ENCODE assay signal across 9 mouse cellular contexts in the genomic region with DNA sequence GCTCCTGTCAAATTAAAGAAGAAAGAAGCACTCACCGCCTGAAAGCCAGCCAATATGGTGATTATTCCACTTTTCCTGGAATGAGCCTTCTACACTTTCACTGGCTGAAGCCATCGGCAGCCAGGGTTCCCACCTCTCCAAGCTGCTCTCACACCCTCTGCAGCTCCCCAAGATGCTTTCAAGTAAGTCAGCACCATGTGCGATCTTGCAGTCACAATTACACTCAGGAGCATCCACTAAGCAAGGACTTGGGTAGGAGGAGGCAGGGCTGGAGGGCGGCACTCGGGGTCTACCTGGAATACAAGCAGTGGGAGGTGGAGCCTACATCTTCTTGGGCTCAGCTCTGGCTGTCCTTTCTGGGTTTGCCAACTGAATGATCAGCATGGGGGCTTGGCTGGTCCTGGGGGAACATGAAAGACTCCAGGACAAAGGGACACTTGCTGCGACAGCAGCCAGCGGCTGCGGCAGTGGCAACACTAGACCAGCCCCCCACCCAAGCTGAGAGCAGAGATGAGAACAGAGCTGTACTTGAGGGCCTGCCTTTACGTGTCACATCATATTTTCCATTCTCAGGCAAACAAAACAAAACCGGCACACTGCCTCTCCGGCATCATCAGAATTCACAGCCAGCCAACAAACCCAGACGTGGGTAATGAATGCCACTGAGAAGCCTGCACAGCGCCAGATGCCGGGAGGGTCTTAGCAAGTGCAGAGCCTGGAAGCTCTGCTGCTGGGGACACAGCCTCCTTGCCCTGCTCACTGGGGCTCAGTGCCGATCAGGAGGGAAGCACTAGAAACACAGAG.
DNase-seq lines count a peak whose midpoint lies in the region; ATAC-seq and TF ChIP-seq lines count a peak whose summit lies in the region.
"Had no signal": no experiment of that assay in that cellular context is flagged by ENCODE, and none has a peak within 500 bp of the region (broad histone marks: within the 10 kb centered on the region; RNA-seq: fewer than 3 reads in every experiment).

No protein-coding gene starts in this region.

- H3K36me3 ChIP-seq in small intestine, adult 2 months (ENCODE audit: control insufficient read depth, insufficient read depth, low read length) = no peaks in the 10 kb centered on the region
- H3K36me3 ChIP-seq: liver, embryonic 15.5 days had no signal

- no peaks in the 10 kb centered on the region for H3K27me3 ChIP-seq in small intestine, adult 2 months (ENCODE audit: control insufficient read depth, insufficient read depth, low read length)
- H3K27me3 ChIP-seq: liver, embryonic 15.5 days had no signal

- H3K4me1 ChIP-seq in small intestine, adult 2 months (ENCODE audit: control insufficient read depth, insufficient read depth, insufficient read length, low read length) = 0 out of 2 replicates have a peak, but pooled peaks cover 4% of the 10 kb centered on the region

- H3K27ac ChIP-seq in small intestine, adult 2 months (ENCODE audit: insufficient read depth, low read depth, low read length) = 0 out of 2 replicates have a peak overlapping the region, but pooled peaks have one; percentile 18
- H3K27ac ChIP-seq: liver, embryonic 15.5 days had no signal

- no peak overlapping the region for H3K4me3 ChIP-seq in small intestine, adult 2 months (ENCODE audit: low read depth, low read length)
- H3K4me3 ChIP-seq: liver, embryonic 15.5 days had no signal

- TF ChIP-seq CTCF in small intestine, adult 2 months (IDR thresholded peaks at IDR 0.05; ENCODE audit: extremely low read depth, insufficient read length, insufficient replicate concordance, low read depth, low read length) = no peak

- intact Hi-C loops in left cerebral cortex, postnatal 4 days (cut with DNase I) = no loop called here
- intact Hi-C loops in left cerebral cortex, postnatal 10 days (cut with DNase I) = no loop called here

- peak; percentile 68 for ATAC-seq in inflammation-experienced regulatory T-cells, adult 6 months

- no peak for TF ChIP-seq POLR2A in small intestine, adult 2 months (IDR thresholded peaks at IDR 0.05; ENCODE audit: low read depth, low read length)

- WGBS in small intestine, adult 2 months = 82% methylated on average over 15 of the region's 15 CpGs

- DNase-seq in left cerebral cortex, postnatal 4 days = peak; percentile 65
- no peak for DNase-seq in left cerebral cortex, postnatal 10 days (ENCODE audit: extremely low spot score in 1 of 2, low spot score in 2 of 2)
- peak; percentile 72 for DNase-seq in fibroblast of lung, adult 2 months (ENCODE audit: low read depth)
- DNase-seq in gastrocnemius, postnatal 4 days (ENCODE audit: low spot score in 2 of 2) = no peak
- no peak for DNase-seq in layer of hippocampus, postnatal 25 days (ENCODE audit: extremely low spot score in 1 of 2, low spot score in 1 of 2)
- DNase-seq in cerebellum, postnatal 14 days = no peak

Comparison
In these comparisons a context has a peak if more than half of its experiments do, and no peak if none do; other contexts are left out.
1. DNase-seq: peak in left cerebral cortex, postnatal 4 days (single experiment) and fibroblast of lung, adult 2 months (single experiment); none in left cerebral cortex, postnatal 10 days (0 of 2), gastrocnemius, postnatal 4 days (0 of 2), layer of hippocampus, postnatal 25 days (0 of 2) and cerebellum, postnatal 14 days (0 of 2).